Mouse (Mus musculus) brain, adult 10 weeks (tissue): ENCODE results near the gene D630036H23Rik. TPM values are rescaled to one million over a fixed set of nuclear protein-coding genes. Genes with fewer than 3 reads are reported as not detected.

Experiments
- polyA plus RNA-seq: library from polyadenylated mRNA; stranded (reverse); fragments of 350-450 nt; fragmentation: Illumina TruSeq; extraction: RNeasy Lipid Tissue Mini Kit (QIAGEN cat#74804); gene quantifications from one replicate; pipeline ENCODE4 v1.2.3, GENCODE M21; 2015; ENCODE audit warnings: low read depth, low replicate concordance

D630036H23Rik gene
- 0.71 TPM for polyA plus RNA-seq

DNA sequence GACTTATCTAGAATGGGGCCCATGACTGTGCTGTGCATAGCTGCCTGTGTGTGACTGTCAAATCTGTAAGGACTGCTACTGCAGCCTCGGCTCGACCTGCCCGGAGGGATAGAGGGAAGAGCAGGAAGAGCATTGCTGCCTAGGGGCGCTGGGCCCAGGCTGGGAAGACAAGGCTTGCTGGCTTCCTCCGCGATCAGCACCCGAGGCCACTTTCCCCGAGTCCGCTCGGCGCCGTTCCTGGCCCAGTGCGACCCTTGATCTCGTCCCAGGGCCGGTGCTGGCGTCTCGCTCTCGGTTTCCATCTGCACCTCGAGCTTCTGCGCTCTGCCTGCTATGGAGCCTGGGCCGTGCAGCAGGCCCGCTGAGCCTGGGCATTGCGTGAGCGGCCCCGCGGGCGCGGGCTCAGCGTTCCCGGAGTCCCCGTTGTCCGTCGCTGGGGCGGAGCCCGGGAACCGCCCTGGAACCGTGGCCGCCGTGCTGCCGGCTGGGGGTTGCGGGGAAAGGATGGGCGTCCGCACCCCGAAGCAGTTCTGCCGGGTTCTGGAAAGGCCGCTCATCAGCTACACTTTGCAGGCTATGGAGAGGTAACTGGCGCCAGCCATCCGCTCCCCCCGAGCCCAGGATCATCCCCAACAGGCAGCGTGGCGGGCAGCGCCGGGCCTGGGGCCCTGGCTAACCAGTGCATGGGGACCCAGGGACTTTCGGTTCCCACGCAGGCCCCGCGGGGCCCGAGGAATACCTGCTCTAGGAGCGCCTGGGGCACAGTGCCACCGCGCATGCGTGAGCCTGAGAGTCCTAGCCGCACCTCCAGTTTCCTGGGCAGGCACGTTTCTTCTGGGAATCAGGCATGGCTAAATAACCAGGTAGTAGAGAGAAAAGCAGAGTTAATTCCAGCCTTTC lies at the start of gene D630036H23Rik, which contains the start of gene Ispd:
D630036H23Rik (minus strand) TSS at position 741 of the 900 bp plus-strand sequence.
Ispd (plus strand) TSS at position 10 of the 900 bp plus-strand sequence.

Other genes starting within 250 kb of the D630036H23Rik start
- 43.0 TPM for gene Ankmy2, start 225.1 kb downstream of the D630036H23Rik start, polyA plus RNA-seq
- gene Bzw2, start 224.1 kb downstream of the D630036H23Rik start, polyA plus RNA-seq = 44.8 TPM
- gene Lrrc72, start 128.8 kb downstream of the D630036H23Rik start, polyA plus RNA-seq = not detected
- 5.9 TPM for gene Sostdc1, start 68.0 kb downstream of the D630036H23Rik start, polyA plus RNA-seq
- 9.2 TPM for gene Ispd, start 731 bp downstream of the D630036H23Rik start, polyA plus RNA-seq